Mouse (Mus musculus) hindbrain, embryonic 13.5 days (tissue): Measurements from ENCODE around the gene Hmbs. TPM values are rescaled to one million over a fixed set of nuclear protein-coding genes. Genes with fewer than 3 reads are reported as not detected.
"Not testable (repeated sequence)": the region's sequence is repeated elsewhere in the genome, so short reads cannot be mapped to it uniquely, and the experiment has no call there.

ENCODE experiments used
- ATAC-seq: fragments of 200-750 bp; cut with Nextera tagmentation; 2 replicates; pipeline ENCODE4 v1.8.0; 2017; ENCODE audit warnings: moderate TSS enrichment; ENCODE audit not compliant: low FRiP score
- H3K27ac ChIP-seq: fragments of 300-500 bp; sonication (generic); 2 replicates; pipeline ENCODE4 v1.5.1; 2015; ENCODE audit warnings: inconsistent platforms, mild to moderate bottlenecking, moderate library complexity
- H3K27me3 ChIP-seq: fragments of 300-500 bp; sonication (generic); 2 replicates; pipeline ENCODE4 v1.6.1; 2015; ENCODE audit warnings: mild to moderate bottlenecking, inconsistent platforms
- H3K36me3 ChIP-seq: fragments of 300-500 bp; sonication (generic); 2 replicates; pipeline ENCODE4 v1.6.1; 2015; ENCODE audit warnings: mild to moderate bottlenecking, inconsistent platforms
- H3K4me1 ChIP-seq: fragments of 300-500 bp; sonication (generic); replicated peaks from 2 replicates; pipeline ENCODE4 v1.6.1; 2015; ENCODE audit warnings: inconsistent platforms
- H3K4me2 ChIP-seq: fragments of 300-500 bp; sonication (generic); 2 replicates; pipeline ENCODE4 v1.6.1; 2015; ENCODE audit warnings: inconsistent platforms, mild to moderate bottlenecking, moderate library complexity
- H3K4me3 ChIP-seq: fragments of 300-500 bp; sonication (generic); 2 replicates; pipeline ENCODE4 v1.5.1; 2015; ENCODE audit warnings: mild to moderate bottlenecking, inconsistent platforms
- H3K9ac ChIP-seq: fragments of 300-500 bp; sonication (generic); 2 replicates; pipeline ENCODE4 v1.6.1; 2015; ENCODE audit warnings: mild to moderate bottlenecking, inconsistent platforms
- H3K9me3 ChIP-seq: fragments of 300-500 bp; sonication (generic); 2 replicates; pipeline ENCODE4 v1.6.1; 2016; ENCODE audit warnings: inconsistent platforms
- WGBS: fragments of 180-500 bp; shearing (Covaris S2); methylation state at CpG from one replicate; pipeline ENCODE4 v1.1.7; 2015; 5-methylcytosine and 5-hydroxymethylcytosine counted together
- polyA plus RNA-seq: library from polyadenylated mRNA; unstranded; fragments of >200 nt; fragmentation: Nextera tagmentation; extraction: Ambion mirVana; gene quantifications from 2 replicates; pipeline ENCODE4 v1.2.1, GENCODE M21; 2015

The Hmbs gene
- polyA plus RNA-seq, 1 experiment from 2014 or later, result 66.8 TPM

DNA sequence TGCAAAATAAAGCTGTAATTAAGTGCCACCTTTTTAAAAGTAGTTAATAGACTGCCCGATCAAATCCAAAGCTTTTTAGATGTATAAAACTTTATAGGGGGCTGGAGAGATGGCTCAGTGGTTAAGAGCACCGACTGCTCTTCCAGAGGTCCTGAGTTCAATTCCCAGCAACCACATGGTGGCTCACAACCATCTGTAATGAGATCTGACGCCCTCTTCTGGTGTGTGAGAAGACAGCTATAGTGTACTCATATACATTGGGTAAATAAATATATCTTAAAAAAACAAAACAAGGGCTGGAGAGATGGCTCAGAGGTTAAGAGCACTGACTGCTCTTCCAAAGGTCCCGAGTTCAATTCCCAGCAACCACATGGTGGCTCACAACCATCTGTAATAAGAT, 17.9 kb upstream of the Hmbs start:
- peak; percentile 32; the same call in 1 of the 2 replicates for ATAC-seq
- 40% methylated on average over 4 of the region's 4 CpGs for WGBS
- Histone ChIP-seq H3K4me1 (peaks cover 14% of the 10 kb centered on the region), H3K4me3 (peak overlapping the region; percentile 83), H3K27ac (peak overlapping the region; percentile 81), H3K36me3 (peaks cover 26% of the 10 kb centered on the region), H3K4me2 (peak overlapping the region; percentile 90), H3K9ac (0 out of 2 replicates have a peak overlapping the region, but pooled peaks have one; percentile 87)
- H3K27me3 ChIP-seq, H3K9me3 ChIP-seq: not testable (repeated sequence)

- peaks cover 14% of the 10 kb centered on the region for H3K4me1 ChIP-seq
- H3K27ac ChIP-seq, result peak within 1 kb of the TSS; percentile 81
- H3K36me3 ChIP-seq, result peaks cover 32% of the 10 kb centered on the region
- no peaks in the 10 kb centered on the region for H3K9me3 ChIP-seq
- ATAC-seq, result peak; percentile 93
- H3K27me3 ChIP-seq, result no peaks in the 10 kb centered on the region
- whole genome bisulfite sequencing, result under 1% methylated on average over 44 of the region's 44 CpGs
- peak within 1 kb of the TSS; percentile 83 for H3K4me3 ChIP-seq
- H3K4me2 ChIP-seq, result peak within 1 kb of the TSS; percentile 90
- H3K9ac ChIP-seq, result peak within 1 kb of the TSS; percentile 87
These were observed 17.3 kb upstream of the Hmbs start, which contains the start of gene Vps11 for GRCm38 (mm10) chr9:44361190-44361917. TSS of gene Vps11 (minus strand) at chr9:44361670.

- H3K36me3 ChIP-seq, result peaks cover 74% of the 10 kb centered on the region
- H3K4me3 ChIP-seq, result no peak overlapping the region
- H3K27ac ChIP-seq, result no peak overlapping the region
- H3K9ac ChIP-seq, result no peak overlapping the region
- H3K4me2 ChIP-seq, result no peak overlapping the region
- H3K4me1 ChIP-seq, result peaks cover 14% of the 10 kb centered on the region
- no peaks in the 10 kb centered on the region for H3K27me3 ChIP-seq
- no peaks in the 10 kb centered on the region for H3K9me3 ChIP-seq
- 79% methylated on average over 4 of the region's 4 CpGs for WGBS
- ATAC-seq, result no peak
These were observed 13.2 kb upstream of the Hmbs start for GRCm38 (mm10) chr9:44357207-44357606.

DNA sequence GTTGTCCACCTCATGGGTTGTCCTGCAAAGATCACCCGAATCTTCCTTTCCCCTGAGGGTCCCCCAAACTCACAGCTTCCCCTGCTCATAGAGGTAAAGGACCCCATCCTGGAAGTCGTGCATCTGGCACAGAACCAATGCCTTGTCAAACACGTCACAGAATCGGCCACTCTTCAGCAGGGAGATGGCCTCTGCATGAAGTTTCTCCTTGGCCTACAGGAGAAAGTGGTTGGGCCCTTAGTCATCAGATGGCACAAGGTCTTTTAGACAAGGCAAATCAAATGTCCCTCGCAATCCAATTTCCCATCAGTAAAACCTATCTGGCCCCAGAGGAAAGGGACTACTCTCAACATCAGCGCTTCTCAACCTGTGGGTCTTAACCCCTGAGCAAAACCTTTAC, 9.1 kb upstream of the Hmbs start:
- WGBS, result 95% methylated on average over 6 of the region's 6 CpGs
- no peak overlapping the region for H3K4me2 ChIP-seq
- H3K4me3 ChIP-seq, result no peak overlapping the region
- no peak overlapping the region for H3K27ac ChIP-seq
- H3K36me3 ChIP-seq, result peaks cover 97% of the 10 kb centered on the region
- ATAC-seq, result no peak
- H3K9me3 ChIP-seq, result no peaks in the 10 kb centered on the region
- H3K27me3 ChIP-seq, result no peaks in the 10 kb centered on the region
- H3K4me1 ChIP-seq, result peaks cover 3% of the 10 kb centered on the region; the same call in 1 of the 2 replicates
- no peak overlapping the region for H3K9ac ChIP-seq

DNA sequence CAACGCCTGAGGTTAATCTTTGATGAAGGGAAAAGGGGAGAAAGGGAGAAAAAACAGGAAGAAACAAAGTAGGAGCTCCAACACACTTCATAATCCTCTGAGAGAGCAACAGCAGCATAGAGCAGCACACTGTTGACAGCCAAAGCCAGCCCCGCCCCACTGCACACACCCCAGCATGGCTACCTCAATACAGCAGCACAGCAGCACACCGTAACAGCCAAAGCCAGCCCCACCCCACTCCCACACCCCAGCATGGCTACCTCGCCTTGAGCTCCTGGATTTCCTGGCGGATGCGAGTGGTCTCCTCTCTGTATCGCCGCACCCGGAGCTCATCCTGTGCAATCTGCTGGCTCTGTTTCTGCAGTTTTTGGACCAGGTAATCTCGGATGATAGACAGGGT, 8.3 kb upstream of the Hmbs start:
- ATAC-seq, result no peak
- Histone ChIP-seq H3K27me3 (no peaks in the 10 kb centered on the region), H3K9ac (no peak overlapping the region; the same call in 1 of the 2 replicates), H3K36me3 (peaks cover 98% of the 10 kb centered on the region), H3K9me3 (no peaks in the 10 kb centered on the region), H3K4me1 (peaks cover 3% of the 10 kb centered on the region; the same call in 1 of the 2 replicates), H3K27ac (no peak overlapping the region), H3K4me2 (no peak overlapping the region), H3K4me3 (no peak overlapping the region)
- 92% methylated on average over 10 of the region's 10 CpGs for WGBS

- peaks cover 99% of the 10 kb centered on the region for H3K36me3 ChIP-seq
- H3K4me1 ChIP-seq, result no peaks in the 10 kb centered on the region
- H3K27ac ChIP-seq, result no peak overlapping the region
- ATAC-seq, result no peak
- H3K9me3 ChIP-seq, result no peaks in the 10 kb centered on the region
- 97% methylated on average over 4 of the region's 4 CpGs for WGBS
- H3K9ac ChIP-seq, result no peak overlapping the region
- no peak overlapping the region for H3K4me3 ChIP-seq
- no peaks in the 10 kb centered on the region for H3K27me3 ChIP-seq
- no peak overlapping the region for H3K4me2 ChIP-seq
These were observed 7.4 kb upstream of the Hmbs start for GRCm38 (mm10) chr9:44351396-44351795.

GRCm38 (mm10) chr9:44348546-44348945, 4.5 kb upstream of the Hmbs start:
- H3K4me1 ChIP-seq, result peaks cover 4% of the 10 kb centered on the region
- no peak overlapping the region for H3K9ac ChIP-seq
- H3K27me3 ChIP-seq, result no peaks in the 10 kb centered on the region
- peaks cover 77% of the 10 kb centered on the region for H3K36me3 ChIP-seq
- no peaks in the 10 kb centered on the region for H3K9me3 ChIP-seq
- ATAC-seq, result no peak
- H3K4me3 ChIP-seq, result no peak overlapping the region
- H3K27ac ChIP-seq, result no peak overlapping the region
- H3K4me2 ChIP-seq, result no peak overlapping the region
- 95% methylated on average over 4 of the region's 4 CpGs for WGBS

DNA sequence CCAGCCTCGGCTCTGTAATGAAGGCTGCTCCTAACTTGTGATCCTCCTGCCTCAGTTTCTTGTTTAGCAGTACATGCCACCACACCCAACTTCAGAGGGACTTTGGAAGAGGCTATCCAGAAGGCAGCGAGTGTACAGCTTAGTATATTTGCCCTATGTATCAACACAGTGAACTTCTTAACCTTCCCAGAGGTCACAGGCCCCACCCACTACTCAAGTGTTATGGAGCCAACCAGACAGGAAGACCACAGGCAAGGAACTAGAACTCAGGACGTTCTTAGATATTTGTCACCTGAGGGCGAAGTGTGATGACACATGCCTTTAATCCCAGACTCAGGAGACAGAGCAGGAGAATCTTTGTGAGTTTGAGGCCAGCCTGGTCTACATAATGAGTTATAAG, 3.6 kb upstream of the Hmbs start:
- Histone ChIP-seq H3K36me3 (peaks cover 67% of the 10 kb centered on the region), H3K4me1 (peaks cover 12% of the 10 kb centered on the region), H3K9ac (no peak overlapping the region), H3K9me3 (no peaks in the 10 kb centered on the region), H3K27me3 (no peaks in the 10 kb centered on the region), H3K27ac (no peak overlapping the region), H3K4me2 (no peak overlapping the region), H3K4me3 (no peak overlapping the region)
- no peak for ATAC-seq
- WGBS, result 91% methylated on average over 4 of the region's 4 CpGs

- no peak overlapping the region for H3K4me3 ChIP-seq
- H3K9ac ChIP-seq, result no peak overlapping the region
- no peak overlapping the region for H3K27ac ChIP-seq
- H3K4me1 ChIP-seq, result peaks cover 12% of the 10 kb centered on the region
- 93% methylated on average over 9 of the region's 9 CpGs for WGBS
- no peaks in the 10 kb centered on the region for H3K27me3 ChIP-seq
- no peaks in the 10 kb centered on the region for H3K9me3 ChIP-seq
- H3K36me3 ChIP-seq, result peaks cover 63% of the 10 kb centered on the region
- no peak overlapping the region for H3K4me2 ChIP-seq
- ATAC-seq, result no peak
These were observed 3.1 kb upstream of the Hmbs start for GRCm38 (mm10) chr9:44347166-44347565.

- Histone ChIP-seq H3K9me3 (no peaks in the 10 kb centered on the region), H3K4me1 (peaks cover 12% of the 10 kb centered on the region), H3K27ac (no peak overlapping the region), H3K27me3 (no peaks in the 10 kb centered on the region), H3K4me3 (no peak overlapping the region), H3K4me2 (no peak overlapping the region), H3K36me3 (peaks cover 56% of the 10 kb centered on the region), H3K9ac (no peak overlapping the region)
- no peak for ATAC-seq
- 96% methylated on average over 5 of the region's 6 CpGs for WGBS
These were observed 1.8 kb upstream of the Hmbs start for GRCm38 (mm10) chr9:44345570-44346433.

GRCm38 (mm10) chr9:44343290-44343689, 738 bp downstream of the Hmbs start:
- Histone ChIP-seq H3K4me1 (peaks cover 12% of the 10 kb centered on the region), H3K9me3 (no peaks in the 10 kb centered on the region), H3K4me2 (peak overlapping the region; percentile 63), H3K27ac (peak overlapping the region; percentile 98), H3K27me3 (no peaks in the 10 kb centered on the region), H3K36me3 (peaks cover 45% of the 10 kb centered on the region), H3K9ac (peak overlapping the region; percentile 84), H3K4me3 (peak overlapping the region; percentile 77)
- 15% methylated on average over 6 of the region's 6 CpGs for WGBS
- no peak for ATAC-seq

DNA sequence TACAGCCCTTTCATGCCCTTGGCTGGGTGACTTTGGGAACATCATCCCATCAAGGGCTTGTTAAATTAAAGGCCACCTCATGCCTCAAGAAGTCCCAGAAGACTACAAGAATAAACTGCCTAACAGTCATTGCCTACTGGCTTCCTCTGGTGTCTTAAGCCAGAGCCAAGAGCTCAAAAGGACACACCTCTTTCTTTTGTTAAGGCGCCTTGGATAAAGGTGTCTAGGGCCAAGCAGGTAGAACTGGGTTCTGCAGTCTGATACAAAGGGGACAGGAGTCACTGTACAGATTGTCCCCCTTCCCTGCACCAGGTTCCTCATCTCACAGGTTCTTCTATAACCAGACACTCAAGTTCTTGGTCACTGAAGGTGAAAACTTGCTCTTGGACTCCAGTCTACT, 1.4 kb downstream of the Hmbs start:
- H3K9ac ChIP-seq, result no peak overlapping the region; the same call in 1 of the 2 replicates
- ATAC-seq, result no peak

More for the DNA sequence above, 1.4 kb downstream of the Hmbs start:
- Histone ChIP-seq H3K27me3 (no peaks in the 10 kb centered on the region), H3K4me2 (peak overlapping the region; percentile 63), H3K27ac (no peak overlapping the region), H3K4me1 (peaks cover 16% of the 10 kb centered on the region), H3K4me3 (no peak overlapping the region), H3K9me3 (no peaks in the 10 kb centered on the region), H3K36me3 (peaks cover 39% of the 10 kb centered on the region)
- WGBS, result 100% methylated on average over 1 of the region's 1 CpGs
